Mouse (Mus musculus) cerebellum, adult 2 months (tissue): ENCODE measurements around the gene Nr4a2. TPM values are rescaled to one million over a fixed set of nuclear protein-coding genes. Genes with fewer than 3 reads are reported as not detected.
A peak's percentile ranks its signal among the peaks of the same experiment; 100 is the strongest.

Experiments used
- DNase-seq, 2 experiments: peaks; one replicate each; pipeline ENCODE4 v3.0.0; 2021
- H3K27ac ChIP-seq: fragments of 200-500 bp; 2 replicates; pipeline ENCODE4 v1.5.1; 2012; ENCODE audit warnings: low read length, control low read depth, inconsistent platforms; ENCODE audit not compliant: insufficient read depth
- H3K27me3 ChIP-seq: fragments of 200-500 bp; 2 replicates; pipeline ENCODE4 v1.6.1; 2012; ENCODE audit warnings: inconsistent platforms, mild to moderate bottlenecking, low read length, moderate library complexity; ENCODE audit not compliant: control insufficient read depth, insufficient read depth
- H3K4me1 ChIP-seq: fragments of 200-500 bp; 2 replicates; pipeline ENCODE4 v1.6.1; 2011; ENCODE audit warnings: low read length; ENCODE audit not compliant: control insufficient read depth, insufficient read depth
- H3K4me3 ChIP-seq: fragments of 200-500 bp; replicated peaks from 2 replicates; pipeline ENCODE3; 2011; ENCODE audit warnings: mild to moderate bottlenecking, low read depth, low read length, control low read depth; ENCODE audit not compliant: insufficient read depth
- CTCF ChIP-seq: fragments of 200-500 bp; IDR thresholded peaks from 2 replicates; pipeline ENCODE4 v1.5.1; 2011; ENCODE audit warnings: low read depth, mild to moderate bottlenecking, control low read depth, low read length, moderate library complexity, borderline replicate concordance; ENCODE audit not compliant: insufficient read depth
- POLR2A ChIP-seq: fragments of 200-500 bp; IDR thresholded peaks from 2 replicates; pipeline ENCODE4 v1.6.1; 2011; ENCODE audit warnings: low read length, control low read depth, borderline replicate concordance; ENCODE audit not compliant: insufficient read depth
- WGBS: fragments of 180-500 bp; shearing (Covaris S2); methylation state at CpG from one replicate; pipeline ENCODE4 v1.1.7; 2018; 5-methylcytosine and 5-hydroxymethylcytosine counted together
- polyA plus RNA-seq: library from polyadenylated mRNA; depleted of rRNA; stranded (reverse); fragments of >200 nt; gene quantifications from 2 replicates; pipeline ENCODE4 v1.2.3, GENCODE M21; 2012

Nr4a2 gene
- polyA plus RNA-seq, 1 experiment, result 4.8 TPM

GRCm38 (mm10) chr2:57125891-57126290 lies 2.1 kb upstream of the Nr4a2 start:
- 86% methylated on average over 6 of the region's 6 CpGs for WGBS

GRCm38 (mm10) chr2:57122986-57123980 lies 520 bp downstream of the Nr4a2 start:
- Histone ChIP-seq H3K4me1 (peaks cover 4% of the 10 kb centered on the region; the same call in 1 of the 2 replicates), H3K27ac (peak overlapping the region; percentile 59), H3K4me3 (peak overlapping the region; percentile 57), H3K27me3 (no peaks in the 10 kb centered on the region)
- WGBS, result under 1% methylated on average over 63 of the region's 67 CpGs
- TF ChIP-seq POLR2A, result no peak
- TF ChIP-seq CTCF, result no peak
- peak in 1 of 2 experiments; percentile 80 for DNase-seq

More at GRCm38 (mm10) chr2:57125891-57126290, 2.1 kb upstream of the Nr4a2 start:
- H3K4me3 ChIP-seq, result no peak overlapping the region
- no peaks in the 10 kb centered on the region for H3K27me3 ChIP-seq
- no peak for DNase-seq
- H3K4me1 ChIP-seq, result peaks cover 4% of the 10 kb centered on the region; the same call in 1 of the 2 replicates
- TF ChIP-seq POLR2A (no peak), CTCF (no peak)
- no peak overlapping the region for H3K27ac ChIP-seq

GRCm38 (mm10) chr2:57121110-57121509 lies 2.7 kb downstream of the Nr4a2 start:
- WGBS, result 87% methylated on average over 4 of the region's 4 CpGs
- DNase-seq, result no peak
- Histone ChIP-seq H3K4me3 (no peak overlapping the region), H3K27me3 (no peaks in the 10 kb centered on the region), H3K4me1 (peaks cover 4% of the 10 kb centered on the region; the same call in 1 of the 2 replicates), H3K27ac (no peak overlapping the region)
- TF ChIP-seq CTCF (no peak), POLR2A (no peak)

GRCm38 (mm10) chr2:57117201-57117951 lies 6.4 kb downstream of the Nr4a2 start:
- DNase-seq, result peak; percentile 74 to 87
- Histone ChIP-seq H3K4me3 (peak overlapping the region; percentile 67), H3K27ac (peak overlapping the region; percentile 80), H3K4me1 (no peaks in the 10 kb centered on the region), H3K27me3 (no peaks in the 10 kb centered on the region)
- WGBS, result under 1% methylated on average over 13 of the region's 13 CpGs
- TF ChIP-seq POLR2A (no peak), CTCF (peak; percentile 67; the same call in 1 of the 2 replicates)

- Histone ChIP-seq H3K27me3 (no peaks in the 10 kb centered on the region), H3K27ac (peak overlapping the region; percentile 80), H3K4me1 (no peaks in the 10 kb centered on the region), H3K4me3 (peak overlapping the region; percentile 67)
- under 1% methylated on average over 47 of the region's 47 CpGs for WGBS
- TF ChIP-seq CTCF (no peak; the same call in 1 of the 2 replicates), POLR2A (peak; percentile 61; the same call in 1 of the 2 replicates)
- DNase-seq, result peak; percentile 89 to 91
Measured at GRCm38 (mm10) chr2:57116366-57117200, 7.2 kb downstream of the Nr4a2 start.

GRCm38 (mm10) chr2:57115864-57116365 lies 7.9 kb downstream of the Nr4a2 start:
- Histone ChIP-seq H3K4me3 (peak overlapping the region; percentile 67), H3K27ac (peak overlapping the region; percentile 80), H3K27me3 (no peaks in the 10 kb centered on the region), H3K4me1 (no peaks in the 10 kb centered on the region)
- DNase-seq, result peak; percentile 76 to 84
- TF ChIP-seq CTCF, result no peak
- TF ChIP-seq POLR2A, result no peak
- WGBS, result under 1% methylated on average over 27 of the region's 28 CpGs
